Mouse (Mus musculus) testis, adult 2 months (tissue): ENCODE measurements at regions not wholly inside any gene's neighbourhood (a gene's known extent, or its start where the extent isn't known, plus 50 kb on each side); places are given as distances from the start of the nearest gene placed in this dataset.

Source experiments
- CTCF ChIP-seq: fragments of 200-500 bp; IDR thresholded peaks from 2 replicates; pipeline ENCODE4 v1.5.1; 2012; ENCODE audit warnings: low read depth, mild to moderate bottlenecking, inconsistent platforms, low read length, moderate library complexity; ENCODE audit not compliant: control insufficient read depth, insufficient read depth, insufficient replicate concordance
- POLR2A ChIP-seq: fragments of 200-500 bp; IDR thresholded peaks from 2 replicates; pipeline ENCODE4 v1.6.1; 2012; ENCODE audit warnings: low read depth, mild to moderate bottlenecking, inconsistent platforms, low read length, moderate library complexity; ENCODE audit not compliant: control insufficient read depth

GRCm38 (mm10) chr7:70591361-70592256 is 225.1 kb upstream of the Nr2f2 start:
- no peak for TF ChIP-seq CTCF
- TF ChIP-seq POLR2A: no peak
